Comparison of ENCODE assay signal across 30 mouse cellular contexts in the genomic region with DNA sequence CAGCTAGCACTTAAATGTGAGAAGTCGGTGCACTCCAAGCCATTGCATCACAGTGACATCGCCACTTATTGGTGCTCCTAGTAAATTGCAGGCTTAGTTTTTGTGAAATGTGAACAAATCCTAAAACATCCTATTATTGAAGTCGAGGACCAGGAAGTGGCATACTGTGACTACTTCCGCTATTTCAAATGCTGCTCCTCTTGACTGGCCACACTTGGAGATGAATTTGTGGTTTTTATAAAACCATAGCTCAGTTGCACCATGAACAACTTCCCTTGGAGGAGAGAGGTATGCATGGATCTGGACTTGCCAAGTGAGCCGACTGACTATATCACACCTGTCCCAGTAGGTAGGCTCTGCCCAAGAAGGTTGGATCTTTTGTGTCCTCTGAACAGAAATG.
A peak's percentile ranks its signal among the peaks of the same experiment; 100 is the strongest.
DNase-seq lines count a peak whose midpoint lies in the region; ATAC-seq and TF ChIP-seq lines count a peak whose summit lies in the region.
"Had no signal": no experiment of that assay in that cellular context is flagged by ENCODE, and none has a peak within 500 bp of the region (broad histone marks: within the 10 kb centered on the region; RNA-seq: fewer than 3 reads in every experiment).

No protein-coding gene starts in this region.

- no peaks in the 10 kb centered on the region for H3K36me3 ChIP-seq in kidney, embryonic 14.5 days (ENCODE audit: control insufficient read depth, insufficient read depth, low read length)
- H3K36me3 ChIP-seq in midbrain, postnatal 0 days (ENCODE audit: insufficient read depth, low read length) = no peaks in the 10 kb centered on the region
- no peaks in the 10 kb centered on the region for H3K36me3 ChIP-seq in midbrain, embryonic 10.5 days
- no peaks in the 10 kb centered on the region for H3K36me3 ChIP-seq in stomach, postnatal 0 days (ENCODE audit: control insufficient read depth, insufficient read depth, low read length)
- H3K36me3 ChIP-seq: heart, embryonic 12.5 days; lung, embryonic 15.5 days; midbrain, embryonic 15.5 days; neural tube, embryonic 12.5 days had no signal

- H3K27ac ChIP-seq in kidney, embryonic 14.5 days (ENCODE audit: low read depth, low read length) = peak overlapping the region; percentile 11; the same call in 1 of the 2 replicates
- H3K27ac ChIP-seq in midbrain, postnatal 0 days (ENCODE audit: low read depth, low read length) = no peak overlapping the region
- no peak overlapping the region for H3K27ac ChIP-seq in midbrain, embryonic 10.5 days (replicated peaks)
- no peak overlapping the region for H3K27ac ChIP-seq in stomach, postnatal 0 days (replicated peaks)
- H3K27ac ChIP-seq: hindbrain, embryonic 14.5 days; kidney, postnatal 0 days; limb, embryonic 13.5 days; lung, embryonic 15.5 days; midbrain, embryonic 15.5 days; neural tube, embryonic 12.5 days had no signal

- DNase-seq in kidney, adult 18-20 months = no peak
- no peak for DNase-seq in midbrain, postnatal 0 days (ENCODE audit: low spot score)
- no peak for DNase-seq in midbrain, embryonic 10.5 days (ENCODE audit: low spot score)
- no peak for DNase-seq in stomach, postnatal 0 days (ENCODE audit: low spot score)
- DNase-seq in left cerebral cortex, postnatal 10 days (ENCODE audit: extremely low spot score in 1 of 2, low spot score in 2 of 2) = no peak
- DNase-seq: adrenal gland, postnatal 10 days; cerebellum, adult 11-12 months; cerebellum, adult 9-11 months; forebrain, postnatal 0 days; gastrocnemius, postnatal 25 days; heart, adult 18-20 months; layer of hippocampus, adult 9-11 months; lung, postnatal 4 days; right cerebral cortex, adult 18-20 months; spleen, adult 18-20 months; thymus, adult 18-20 months; thymus, postnatal 25 days had no signal

- no peak overlapping the region for H3K4me3 ChIP-seq in kidney, embryonic 14.5 days (ENCODE audit: low read length)
- H3K4me3 ChIP-seq in midbrain, postnatal 0 days (ENCODE audit: low read depth, low read length) = no peak overlapping the region
- no peak overlapping the region for H3K4me3 ChIP-seq in midbrain, embryonic 10.5 days
- H3K4me3 ChIP-seq in stomach, postnatal 0 days (ENCODE audit: low read depth, low read length) = no peak overlapping the region
- H3K4me3 ChIP-seq: erythroblast, embryonic 14.5 days; heart, embryonic 12.5 days; limb, embryonic 13.5 days; lung, embryonic 15.5 days; midbrain, embryonic 15.5 days; myocyte; neural tube, embryonic 12.5 days had no signal

- H3K27me3 ChIP-seq in kidney, embryonic 14.5 days (ENCODE audit: control insufficient read depth, insufficient read depth, low read length) = no peaks in the 10 kb centered on the region
- H3K27me3 ChIP-seq in midbrain, postnatal 0 days (ENCODE audit: insufficient read depth, low read length) = no peaks in the 10 kb centered on the region
- no peaks in the 10 kb centered on the region for H3K27me3 ChIP-seq in midbrain, embryonic 10.5 days (ENCODE audit: low read depth, poor library complexity, severe bottlenecking)
- H3K27me3 ChIP-seq in stomach, postnatal 0 days (ENCODE audit: control insufficient read depth, insufficient read depth, low read length) = no peaks in the 10 kb centered on the region
- H3K27me3 ChIP-seq: heart, embryonic 12.5 days; limb, embryonic 13.5 days; lung, embryonic 15.5 days; midbrain, embryonic 15.5 days; neural tube, embryonic 12.5 days had no signal

- 90% methylated on average over 5 of the region's 5 CpGs for WGBS in kidney, embryonic 14.5 days
- WGBS in midbrain, postnatal 0 days = 91% methylated on average over 5 of the region's 5 CpGs
- WGBS in midbrain, embryonic 10.5 days = 90% methylated on average over 5 of the region's 5 CpGs
- WGBS in stomach, postnatal 0 days = 95% methylated on average over 5 of the region's 5 CpGs

- no peak overlapping the region for H3K4me2 ChIP-seq in kidney, embryonic 14.5 days (replicated peaks; ENCODE audit: low read depth, low read length)
- no peak overlapping the region for H3K4me2 ChIP-seq in midbrain, postnatal 0 days (ENCODE audit: low read depth, low read length, poor library complexity, severe bottlenecking)
- no peak overlapping the region for H3K4me2 ChIP-seq in stomach, postnatal 0 days (replicated peaks; ENCODE audit: low read depth)
- H3K4me2 ChIP-seq: heart, embryonic 12.5 days; hindbrain, embryonic 14.5 days; limb, embryonic 13.5 days; liver, embryonic 11.5 days; lung, embryonic 15.5 days; midbrain, embryonic 15.5 days; neural tube, embryonic 12.5 days had no signal

- H3K4me1 ChIP-seq in kidney, embryonic 14.5 days (ENCODE audit: control insufficient read depth, insufficient read depth, low read length) = peaks cover 20% of the 10 kb centered on the region
- peaks cover 14% of the 10 kb centered on the region for H3K4me1 ChIP-seq in midbrain, postnatal 0 days (ENCODE audit: insufficient read depth, low read length)
- peaks cover 33% of the 10 kb centered on the region for H3K4me1 ChIP-seq in midbrain, embryonic 10.5 days
- H3K4me1 ChIP-seq in stomach, postnatal 0 days (replicated peaks; ENCODE audit: control insufficient read depth, insufficient read depth) = no peaks in the 10 kb centered on the region; the same call in 1 of the 2 replicates

- intact Hi-C loops in left cerebral cortex, postnatal 10 days (cut with DNase I) = no loop called here

- no peak overlapping the region for H3K9ac ChIP-seq in kidney, embryonic 14.5 days (ENCODE audit: low read depth, low read length)
- H3K9ac ChIP-seq in midbrain, postnatal 0 days (replicated peaks; ENCODE audit: low read length, poor library complexity, severe bottlenecking) = no peak overlapping the region
- no peak overlapping the region for H3K9ac ChIP-seq in stomach, postnatal 0 days (ENCODE audit: low read length)
- H3K9ac ChIP-seq: forebrain, postnatal 0 days; heart, embryonic 12.5 days; hindbrain, embryonic 14.5 days; limb, embryonic 13.5 days; lung, embryonic 15.5 days; midbrain, embryonic 15.5 days; neural tube, embryonic 12.5 days had no signal

- no peak for TF ChIP-seq EP300 in stomach, postnatal 0 days (optimal IDR thresholded peaks at IDR 0.05)

- TF ChIP-seq CTCF in midbrain, postnatal 0 days (IDR thresholded peaks at IDR 0.05) = peak; percentile 19; the same call in 1 of the 2 replicates
- no peak for TF ChIP-seq CTCF in stomach, postnatal 0 days (IDR thresholded peaks at IDR 0.05; ENCODE audit: low read depth)

- no peaks in the 10 kb centered on the region for H3K9me3 ChIP-seq in kidney, embryonic 14.5 days (ENCODE audit: control insufficient read depth, low read length)
- H3K9me3 ChIP-seq in midbrain, postnatal 0 days (ENCODE audit: low read length) = no peaks in the 10 kb centered on the region
- H3K9me3 ChIP-seq in midbrain, embryonic 10.5 days (replicated peaks) = no peaks in the 10 kb centered on the region
- no peaks in the 10 kb centered on the region for H3K9me3 ChIP-seq in stomach, postnatal 0 days (ENCODE audit: control insufficient read depth, low read length)
- H3K9me3 ChIP-seq: heart, embryonic 12.5 days; limb, embryonic 13.5 days; lung, embryonic 15.5 days; midbrain, embryonic 15.5 days; neural tube, embryonic 12.5 days had no signal

- no peak for ATAC-seq in kidney, embryonic 14.5 days (ENCODE audit: low FRiP score, low TSS enrichment)
- no peak for ATAC-seq in midbrain, postnatal 0 days (ENCODE audit: low FRiP score)
- ATAC-seq in megakaryocyte, adult 5-6 weeks (ENCODE audit: poor library complexity, severe bottlenecking) = peak; percentile 81
- ATAC-seq in stomach, postnatal 0 days (ENCODE audit: low FRiP score, low TSS enrichment) = no peak
- ATAC-seq: forebrain, postnatal 0 days; intestine, postnatal 0 days; midbrain, embryonic 15.5 days had no signal
